Mouse (Mus musculus) adrenal gland, postnatal 14 days (tissue): ENCODE results near the gene Mrpl20. TPM values are rescaled to one million over a fixed set of nuclear protein-coding genes. Genes with fewer than 3 reads are reported as not detected.

Experiments used
- DNase-seq: peaks from one replicate; pipeline ENCODE4 v3.0.0; 2021; ENCODE audit warnings: mixed read lengths
- microRNA-seq, 2 experiments: library from miRNA; unstranded; fragments of <30 nt; microRNA quantifications; one replicate each; pipeline ENCODE4 v1.2.0; 2021
- total RNA-seq: library from RNA; stranded (reverse); gene quantifications from 2 replicates; pipeline ENCODE4 v1.2.3, GENCODE M21; 2021

The Mrpl20 gene
- total RNA-seq, 1 experiment from 2014 or later: 194 TPM

- DNase-seq: no peak
Measured at GRCm38 (mm10) chr4:155854991-155855390, 52.3 kb downstream of the Mrpl20 start.

GRCm38 (mm10) chr4:155856071-155856470, 53.4 kb downstream of the Mrpl20 start:
- no peak for DNase-seq

GRCm38 (mm10) chr4:155856881-155857280, 54.2 kb downstream of the Mrpl20 start:
- DNase-seq: no peak

- peak; percentile 82 for DNase-seq
Measured at GRCm38 (mm10) chr4:155859318-155859717, 56.6 kb downstream of the Mrpl20 start.

Small RNA genes lying within 50 kb of the gene (microRNA-seq; reads per million reads assigned to microRNA genes)
- 0 reads per million in 2 experiments for gene Gm27743

Other genes starting within 250 kb of the Mrpl20 start
- gene Nadk, start 240.5 kb upstream of the Mrpl20 start, total RNA-seq: 206 and 214 TPM in 2 replicates
- 25.8 and 30.1 TPM in 2 replicates for gene Slc35e2, start 201.5 kb upstream of the Mrpl20 start, total RNA-seq
- 56.4 and 59.3 TPM in 2 replicates for gene Cdk11b, start 178.0 kb upstream of the Mrpl20 start, total RNA-seq
- gene Gm10563, start 157.5 kb upstream of the Mrpl20 start, total RNA-seq: not detected in 2 replicates
- 10.0 and 11.5 TPM in 2 replicates for gene Mmp23, start 149.5 kb upstream of the Mrpl20 start, total RNA-seq
- 38.5 and 41.6 TPM in 2 replicates for gene Mib2, start 133.7 kb upstream of the Mrpl20 start, total RNA-seq
- 34.8 and 45.9 TPM in 2 replicates for gene Fndc10, start 108.5 kb upstream of the Mrpl20 start, total RNA-seq
- 94.3 and 97.0 TPM in 2 replicates for gene Ssu72, start 98.1 kb upstream of the Mrpl20 start, total RNA-seq
- 0.79 and 1.2 TPM in 2 replicates for gene Tmem240, start 68.1 kb upstream of the Mrpl20 start, total RNA-seq
- 117 and 127 TPM in 2 replicates for gene Atad3a, start 41.8 kb upstream of the Mrpl20 start, total RNA-seq
- gene Vwa1, start 28.2 kb upstream of the Mrpl20 start, total RNA-seq: 5.2 and 5.5 TPM in 2 replicates
- gene Tmem88b, start 17.0 kb upstream of the Mrpl20 start, total RNA-seq: 0.79 and 0.82 TPM in 2 replicates
- not detected in 2 replicates for gene Ankrd65, start 12.4 kb upstream of the Mrpl20 start, total RNA-seq
- 106 and 112 TPM in 2 replicates for gene Ccnl2, start 9.6 kb downstream of the Mrpl20 start, total RNA-seq
- 136 and 148 TPM in 2 replicates for gene Aurkaip1, start 28.4 kb downstream of the Mrpl20 start, total RNA-seq
- 40.6 and 44.3 TPM in 2 replicates for gene Mxra8, start 36.8 kb downstream of the Mrpl20 start, total RNA-seq
- 54.8 and 66.4 TPM in 2 replicates for gene Dvl1, start 44.5 kb downstream of the Mrpl20 start, total RNA-seq
- 0.19 and 0.56 TPM in 2 replicates for gene Tas1r3, start 60.5 kb downstream of the Mrpl20 start, total RNA-seq
- 18.4 and 21.6 TPM in 2 replicates for gene Cptp, start 66.6 kb downstream of the Mrpl20 start, total RNA-seq
- gene Ints11, start 66.7 kb downstream of the Mrpl20 start, total RNA-seq: 26.4 and 32.5 TPM in 2 replicates
- 30.8 and 33.9 TPM in 2 replicates for gene Pusl1, start 88.9 kb downstream of the Mrpl20 start, total RNA-seq
- gene Acap3, start 88.9 kb downstream of the Mrpl20 start, total RNA-seq: 20.3 and 25.6 TPM in 2 replicates
- 76.3 and 78.4 TPM in 2 replicates for gene Ube2j2, start 141.0 kb downstream of the Mrpl20 start, total RNA-seq
- 94.0 and 105 TPM in 2 replicates for gene C1qtnf12, start 159.4 kb downstream of the Mrpl20 start, total RNA-seq
- gene B3galt6, start 189.8 kb downstream of the Mrpl20 start, total RNA-seq: 5.8 and 6.5 TPM in 2 replicates
- 209 and 225 TPM in 2 replicates for gene Sdf4, start 190.0 kb downstream of the Mrpl20 start, total RNA-seq
- gene Tnfrsf4, start 211.0 kb downstream of the Mrpl20 start, total RNA-seq: 0.56 and 3.4 TPM in 2 replicates
- gene Tnfrsf18, start 223.3 kb downstream of the Mrpl20 start, total RNA-seq: 2.4 TPM in 1 of 2 replicates, not detected in the other